Mouse (Mus musculus): ENCODE measurements around the gene Olfr1326-ps1.

The Olfr1326-ps1 gene

DNA sequence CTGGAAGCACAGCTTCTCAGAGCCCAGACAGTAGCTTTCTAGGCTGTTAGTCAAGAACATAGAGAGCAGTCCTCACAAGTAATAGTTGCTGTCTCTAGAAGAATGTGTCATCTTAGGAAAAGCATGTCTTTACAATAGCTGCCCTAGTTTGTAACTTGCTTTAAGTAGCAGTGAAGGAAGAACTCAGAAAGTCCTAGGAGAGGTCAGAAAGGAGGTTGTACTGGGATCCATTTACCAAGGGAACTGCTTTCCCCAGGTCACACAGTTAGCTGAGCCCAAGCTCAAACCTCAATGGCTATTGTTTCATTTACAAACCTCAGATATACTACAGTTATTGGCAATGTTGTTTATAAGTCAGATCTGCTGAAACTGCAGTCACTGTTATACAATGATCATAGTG lies at the start of gene Olfr1326-ps1:
Olfr1326-ps1 (minus strand) TSS at position 101 of the 400 bp plus-strand sequence.
- DNase-seq (ENCODE audit: low spot score): no peak

GRCm38 (mm10) chrX:74592379-74592778 lies 17.7 kb upstream of the Olfr1326-ps1 start, which contains the start of gene Olfr1325:
Gene Olfr1325 (plus strand): TSS chrX:74592679.
- no peak for DNase-seq (ENCODE audit: low spot score)

Data from urinary bladder, postnatal 25 days (tissue).